Mouse (Mus musculus) myocyte (in vitro differentiated cells): ENCODE measurements at regions not wholly inside any gene's neighbourhood (a gene's known extent, or its start where the extent isn't known, plus 50 kb on each side); places are given as distances from the start of the nearest gene placed in this dataset.

Experiments used
- H3K27me3 ChIP-seq: one replicate; pipeline ENCODE4 v1.6.1; 2011; ENCODE audit not compliant: control insufficient read depth, insufficient read depth, insufficient read length
- H3K36me3 ChIP-seq: one replicate; pipeline ENCODE4 v1.6.1; 2011; ENCODE audit not compliant: control insufficient read depth, insufficient read depth
- H3K4me2 ChIP-seq: one replicate; pipeline ENCODE4 v1.6.1; 2011; ENCODE audit warnings: low read depth, control low read depth
- H3K4me3 ChIP-seq: one replicate; pipeline ENCODE4 v1.5.1; 2011; ENCODE audit warnings: mild to moderate bottlenecking, control low read depth, moderate library complexity
- H3K79me2 ChIP-seq: one replicate; pipeline ENCODE4 v1.6.1; 2011; ENCODE audit not compliant: control insufficient read depth, insufficient read depth
- H3ac ChIP-seq: one replicate; pipeline ENCODE4 v1.6.1; 2011; ENCODE audit not compliant: control insufficient read depth, insufficient read length
- CEBPB ChIP-seq: IDR thresholded peaks from 2 replicates; pipeline ENCODE4 v1.6.1; 2011; ENCODE audit warnings: mild to moderate bottlenecking, moderate library complexity; ENCODE audit not compliant: poor library complexity, insufficient read depth, severe bottlenecking
- E2F4 ChIP-seq: IDR thresholded peaks from one replicate; pipeline ENCODE4 v1.6.1; 2011; ENCODE audit warnings: mild to moderate bottlenecking, control low read depth, moderate library complexity; ENCODE audit not compliant: insufficient read depth
- MAX ChIP-seq: IDR thresholded peaks from one replicate; pipeline ENCODE4 v1.6.1; 2011; ENCODE audit warnings: low read depth, mild to moderate bottlenecking, control low read depth
- MYOD1 ChIP-seq, 3 experiments: IDR thresholded peaks; one replicate each; pipeline ENCODE4 v1.6.1; 2011; ENCODE audit warnings: control low read depth in 2 of 3, low read depth in 2 of 3, mild to moderate bottlenecking in 2 of 3, moderate library complexity in 1 of 3; ENCODE audit not compliant: insufficient read length in 2 of 3, control insufficient read depth in 1 of 3
- MYOG ChIP-seq, 3 experiments: IDR thresholded peaks; one replicate each; pipeline ENCODE4 v1.6.1; 2011; ENCODE audit warnings: control low read depth in 2 of 3, low read depth in 2 of 3, mild to moderate bottlenecking in 2 of 3; ENCODE audit not compliant: insufficient read length in 2 of 3, control insufficient read depth in 1 of 3, insufficient read depth in 1 of 3
- POLR2A ChIP-seq: IDR thresholded peaks from one replicate; pipeline ENCODE4 v1.6.1; 2011; ENCODE audit warnings: low read depth, mild to moderate bottlenecking, control low read depth, moderate library complexity; ENCODE audit not compliant: insufficient read length
- POLR2AphosphoS2 ChIP-seq: IDR thresholded peaks from one replicate; pipeline ENCODE4 v1.6.1; 2011; ENCODE audit warnings: low read depth, control low read depth; ENCODE audit not compliant: insufficient read length
- REST ChIP-seq: IDR thresholded peaks from one replicate; pipeline ENCODE4 v1.6.1; 2011; ENCODE audit warnings: mild to moderate bottlenecking, control low read depth, moderate library complexity; ENCODE audit not compliant: insufficient read depth, insufficient read length
- SRF ChIP-seq: IDR thresholded peaks from one replicate; pipeline ENCODE4 v1.6.1; 2011; ENCODE audit warnings: low read depth; ENCODE audit not compliant: control insufficient read depth, insufficient read length
- TCF12 ChIP-seq: IDR thresholded peaks from one replicate; pipeline ENCODE4 v1.6.1; 2011; ENCODE audit warnings: mild to moderate bottlenecking, control low read depth; ENCODE audit not compliant: poor library complexity, insufficient read depth, severe bottlenecking
- TCF3 ChIP-seq: IDR thresholded peaks from one replicate; pipeline ENCODE4 v1.6.1; 2011; ENCODE audit warnings: low read depth, control low read depth; ENCODE audit not compliant: insufficient read length
- USF1 ChIP-seq: IDR thresholded peaks from one replicate; pipeline ENCODE4 v1.6.1; 2011; ENCODE audit warnings: low read depth, mild to moderate bottlenecking, control low read depth, moderate library complexity

DNA sequence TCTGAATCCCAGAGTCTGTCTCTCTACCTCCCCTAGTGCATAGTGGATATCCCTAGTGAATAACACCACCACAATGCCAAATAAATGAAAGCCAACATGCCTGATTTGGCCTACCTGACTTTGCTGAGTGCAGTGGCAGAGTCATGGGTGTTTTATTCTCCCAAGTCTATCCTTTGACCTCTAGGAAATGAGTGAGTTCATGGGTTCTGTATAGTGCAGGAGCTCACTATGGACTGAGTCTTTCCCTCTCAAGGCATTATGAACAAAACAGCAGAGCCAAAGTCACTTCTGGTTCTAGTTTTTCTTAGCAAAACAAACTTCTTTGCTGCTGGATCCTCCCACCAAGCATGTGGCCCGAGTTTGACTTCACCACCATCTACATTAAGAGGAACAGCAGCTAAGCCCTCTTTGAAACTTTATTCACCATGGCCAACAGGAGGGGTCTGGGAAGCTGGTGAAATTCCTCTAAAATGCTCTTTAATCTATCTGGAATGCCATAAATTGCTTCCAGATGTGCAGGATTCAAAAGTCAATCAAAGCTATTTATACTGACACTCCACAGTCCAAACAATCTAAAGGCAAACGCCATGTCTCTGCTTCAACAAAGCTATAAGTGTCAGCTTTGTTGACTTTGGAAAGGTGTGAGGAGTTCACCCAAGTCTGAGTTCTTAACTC is 145.9 kb upstream of the Rarb start:
- Histone ChIP-seq H3K4me3 (no peak overlapping the region), H3K36me3 (no peaks in the 10 kb centered on the region), H3K79me2 (no peaks in the 10 kb centered on the region), H3K27me3 (no peaks in the 10 kb centered on the region), H3ac (no peak overlapping the region), H3K4me2 (no peak overlapping the region)
- TF ChIP-seq USF1 (no peak), TCF12 (no peak), POLR2AphosphoS2 (no peak), MYOD1 (IDR thresholded peaks at IDR 0.05; ENCODE audit: control insufficient read depth in 1 of 3, insufficient read length in 2 of 3, low read depth in 2 of 3) (no peak), TCF3 (no peak), MYOG (IDR thresholded peaks at IDR 0.05; ENCODE audit: control insufficient read depth in 1 of 3, insufficient read depth in 1 of 3, insufficient read length in 2 of 3, low read depth in 2 of 3) (no peak), SRF (no peak), REST (no peak), E2F4 (no peak)

- Histone ChIP-seq H3ac (no peak overlapping the region), H3K79me2 (no peaks in the 10 kb centered on the region), H3K4me2 (no peak overlapping the region), H3K4me3 (no peak overlapping the region), H3K27me3 (no peaks in the 10 kb centered on the region), H3K36me3 (no peaks in the 10 kb centered on the region)
- TF ChIP-seq REST: no peak
Measured at GRCm38 (mm10) chr14:16962216-16962826, 143.4 kb upstream of the Rarb start.

- no peaks in the 10 kb centered on the region for H3K79me2 ChIP-seq
- TF ChIP-seq USF1 (no peak), MYOG (IDR thresholded peaks at IDR 0.05; ENCODE audit: control insufficient read depth in 1 of 3, insufficient read depth in 1 of 3, insufficient read length in 2 of 3, low read depth in 2 of 3) (no peak), MAX (no peak)
- no peaks in the 10 kb centered on the region for H3K27me3 ChIP-seq
- no peak overlapping the region for H3K4me3 ChIP-seq
- no peaks in the 10 kb centered on the region for H3K36me3 ChIP-seq
- peak overlapping the region; percentile 55 for H3K4me2 ChIP-seq
- H3ac ChIP-seq: no peak overlapping the region
Measured at GRCm38 (mm10) chr14:16957802-16958201, 138.8 kb upstream of the Rarb start.

DNA sequence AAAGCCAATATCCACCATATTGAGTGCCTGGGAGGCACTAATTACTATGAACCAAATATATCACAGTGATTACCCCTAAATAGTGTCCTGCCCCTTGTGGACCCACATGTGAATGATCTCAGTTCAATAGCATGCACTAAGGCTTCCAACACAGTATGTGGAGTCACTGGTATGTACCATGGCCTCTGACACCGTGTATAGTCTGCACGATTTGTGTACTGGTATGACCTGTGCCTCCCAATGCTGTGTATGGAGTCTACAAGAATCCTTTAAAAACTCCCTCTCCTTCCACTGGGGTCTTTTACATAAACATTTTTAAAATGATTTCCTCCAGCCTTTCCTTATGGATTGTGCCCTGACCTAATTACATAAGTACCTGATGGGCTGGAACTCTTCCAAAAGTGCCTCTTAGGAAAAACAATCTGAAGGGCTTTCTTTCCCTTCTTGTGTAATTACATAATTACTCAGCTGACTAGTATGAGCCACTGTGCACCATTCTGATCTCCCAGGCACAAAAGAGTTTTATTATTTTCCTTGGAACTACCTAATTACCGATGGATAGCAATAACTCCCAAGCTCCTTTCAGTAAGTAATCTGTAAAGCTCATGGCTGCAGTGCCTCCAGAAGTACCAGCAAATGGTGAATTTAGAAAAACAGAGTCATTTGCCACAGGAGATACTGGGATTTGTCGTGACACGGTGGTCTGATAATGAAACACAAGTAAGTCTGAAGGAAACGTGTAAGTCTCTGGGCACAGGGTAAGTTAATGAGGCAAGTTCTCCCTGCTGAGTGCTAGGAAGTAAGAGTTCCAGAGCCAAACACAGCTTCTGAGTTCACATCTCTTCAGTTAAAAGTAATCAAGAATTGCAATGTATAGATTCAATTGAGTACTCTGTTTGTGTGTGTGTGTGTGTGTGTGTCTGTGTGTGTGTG is 135.8 kb upstream of the Rarb start:
- no peak overlapping the region for H3ac ChIP-seq
- no peak for TF ChIP-seq TCF3
- no peak for TF ChIP-seq SRF
- no peak for TF ChIP-seq REST
- TF ChIP-seq MYOD1 (IDR thresholded peaks at IDR 0.05; ENCODE audit: control insufficient read depth in 1 of 3, insufficient read length in 2 of 3, low read depth in 2 of 3): no peak
- TF ChIP-seq MAX: no peak
- no peak for TF ChIP-seq POLR2A
- no peak for TF ChIP-seq CEBPB
- TF ChIP-seq POLR2AphosphoS2: no peak
- TF ChIP-seq E2F4: no peak
- H3K4me2 ChIP-seq: no peak overlapping the region
- no peaks in the 10 kb centered on the region for H3K36me3 ChIP-seq
- no peaks in the 10 kb centered on the region for H3K79me2 ChIP-seq
- no peaks in the 10 kb centered on the region for H3K27me3 ChIP-seq
- no peak overlapping the region for H3K4me3 ChIP-seq

DNA sequence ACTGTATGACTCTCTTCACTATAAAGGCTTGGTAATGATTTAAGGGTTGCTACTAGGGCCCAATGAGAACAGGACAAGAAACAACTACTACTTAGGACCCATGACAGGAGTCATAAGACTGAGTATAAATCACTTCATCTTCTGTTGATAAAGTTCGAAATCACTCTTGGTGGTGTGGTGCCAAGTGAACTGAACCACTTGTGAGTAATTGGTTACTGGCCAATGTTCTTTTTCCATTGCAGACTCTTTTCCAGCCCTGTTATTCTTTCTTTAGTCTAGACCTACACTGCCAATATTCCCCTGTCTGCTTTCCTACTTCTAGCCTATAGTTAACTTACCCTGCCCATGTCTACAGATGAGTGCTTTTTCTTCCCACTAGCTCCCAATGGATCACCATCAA is 129.8 kb upstream of the Rarb start:
- Histone ChIP-seq H3K4me3 (no peak overlapping the region), H3K79me2 (no peaks in the 10 kb centered on the region), H3ac (no peak overlapping the region), H3K27me3 (no peaks in the 10 kb centered on the region), H3K36me3 (no peaks in the 10 kb centered on the region), H3K4me2 (no peak overlapping the region)
- no peak for TF ChIP-seq TCF3
- no peak for TF ChIP-seq REST
- TF ChIP-seq CEBPB: no peak
- no peak for TF ChIP-seq SRF
- no peak for TF ChIP-seq MAX
- TF ChIP-seq POLR2A: no peak
- no peak for TF ChIP-seq POLR2AphosphoS2
- no peak for TF ChIP-seq USF1
- TF ChIP-seq E2F4: no peak
- no peak for TF ChIP-seq MYOD1 (IDR thresholded peaks at IDR 0.05; ENCODE audit: control insufficient read depth in 1 of 3, insufficient read length in 2 of 3, low read depth in 2 of 3)
- TF ChIP-seq MYOG (IDR thresholded peaks at IDR 0.05; ENCODE audit: control insufficient read depth in 1 of 3, insufficient read depth in 1 of 3, insufficient read length in 2 of 3, low read depth in 2 of 3): no peak
